Mouse (Mus musculus) embryo, embryonic 9.5 days (tissue): ENCODE data around the gene Stk24.
"Not testable (repeated sequence)": the region's sequence is repeated elsewhere in the genome, so short reads cannot be mapped to it uniquely, and the experiment has no call there.

Source experiments
- DNase-seq: peaks from one replicate; pipeline ENCODE4 v3.0.0-alpha.2; 2017; ENCODE audit errors: extremely low spot score

The Stk24 gene

DNA sequence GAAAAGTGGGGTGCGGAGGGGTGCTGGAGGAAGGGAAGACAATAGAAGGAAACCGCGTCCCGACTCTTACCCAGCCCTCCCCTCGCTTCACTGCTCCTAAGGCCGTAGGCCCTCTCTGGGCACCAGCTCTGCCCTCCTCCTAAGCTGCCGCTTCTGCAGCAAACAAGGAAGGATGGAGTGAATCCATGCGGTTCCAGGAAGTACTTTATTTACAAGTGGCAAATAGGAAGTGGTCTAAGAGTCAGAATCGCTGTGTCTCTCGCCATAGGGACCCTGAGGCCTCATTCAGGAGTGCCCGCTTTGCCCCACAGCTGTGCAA is at the start of gene Stk24:
Gene Stk24 (minus strand): TSS at position 185 of the 319 bp plus-strand sequence.
- no peak for DNase-seq

GRCm38 (mm10) chr14:121428148-121428547 is 48.3 kb upstream of the Stk24 start:
- DNase-seq: no peak

GRCm38 (mm10) chr14:121426743-121427142 is 46.9 kb upstream of the Stk24 start:
- DNase-seq: no peak

DNA sequence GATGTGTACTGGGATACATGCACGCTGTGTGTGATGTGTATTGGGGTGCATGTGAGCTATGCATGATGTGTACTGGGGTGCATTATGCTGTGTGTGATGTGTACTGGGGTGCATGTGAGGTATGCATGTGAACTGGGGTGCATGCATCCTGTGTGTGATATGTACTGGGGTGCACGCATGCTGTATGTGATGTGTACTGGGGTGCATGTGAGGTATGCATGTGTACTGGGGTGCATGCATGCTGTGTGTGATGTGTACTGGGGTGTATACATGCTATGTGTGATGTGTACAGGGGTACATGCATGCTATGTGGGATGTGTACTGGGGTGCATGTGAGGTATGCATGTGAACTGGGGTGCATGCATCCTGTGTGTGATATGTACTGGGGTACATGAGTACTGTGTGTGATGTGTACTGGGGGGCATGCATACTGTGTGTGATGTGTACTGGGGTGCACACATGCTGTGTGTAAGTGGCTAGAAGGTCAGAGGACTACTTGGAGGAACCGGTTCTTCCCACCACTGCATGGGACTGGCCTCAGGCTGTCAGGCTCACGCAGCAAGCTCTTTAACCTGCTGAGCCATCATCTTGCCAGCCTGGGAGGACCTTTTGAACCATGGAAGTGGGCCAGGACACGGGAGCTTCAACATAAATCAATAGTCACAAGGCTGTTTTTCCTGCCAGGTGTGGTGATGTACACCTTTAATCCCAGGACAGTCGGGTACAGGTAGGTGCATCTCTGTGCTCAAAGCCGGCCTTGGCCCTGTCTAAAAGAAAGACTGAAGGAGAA is 45.4 kb upstream of the Stk24 start:
- no peak for DNase-seq

DNA sequence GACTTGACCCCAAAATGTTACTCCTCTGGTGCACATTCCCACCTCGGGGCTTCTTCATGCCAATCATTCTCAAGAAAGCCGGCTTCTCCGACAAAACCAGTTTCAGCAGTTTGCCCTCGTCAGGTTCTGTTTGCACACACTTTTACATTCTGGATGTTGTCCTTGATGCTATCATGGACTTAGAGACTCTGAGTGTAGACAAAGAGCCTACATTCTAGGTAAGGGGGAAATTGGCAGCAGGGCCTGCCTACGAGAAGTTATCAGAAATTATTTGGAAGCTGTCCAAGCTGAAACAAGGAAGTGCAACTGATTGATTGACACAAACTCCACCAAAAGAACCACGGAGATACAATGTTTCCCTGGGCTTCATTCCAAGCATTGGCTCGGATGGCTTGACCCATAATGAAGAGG is 43.5 kb upstream of the Stk24 start:
- no peak for DNase-seq

- no peak for DNase-seq
Observed at GRCm38 (mm10) chr14:121422664-121423340, 43.0 kb upstream of the Stk24 start.

GRCm38 (mm10) chr14:121422000-121422399 is 42.2 kb upstream of the Stk24 start:
- DNase-seq: no peak

DNA sequence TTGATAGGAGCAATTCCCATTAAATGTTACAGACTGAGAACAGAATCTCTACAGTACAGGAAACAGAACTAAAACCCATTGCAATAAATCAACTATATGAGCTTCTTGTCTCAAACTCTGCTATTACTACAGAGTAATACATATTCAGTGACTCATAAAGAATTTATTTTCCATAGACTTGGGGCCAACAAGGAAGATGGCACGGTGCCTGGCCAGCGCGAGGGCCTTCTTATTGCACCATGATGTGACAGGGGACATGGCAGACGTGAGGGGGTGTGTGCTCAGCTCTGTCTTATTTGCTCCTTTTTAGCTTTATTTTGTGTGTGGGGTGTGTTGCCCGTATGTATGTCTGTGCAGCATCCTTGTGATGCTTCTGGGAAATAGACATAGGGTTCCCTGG is 37.8 kb upstream of the Stk24 start:
- no peak for DNase-seq

DNA sequence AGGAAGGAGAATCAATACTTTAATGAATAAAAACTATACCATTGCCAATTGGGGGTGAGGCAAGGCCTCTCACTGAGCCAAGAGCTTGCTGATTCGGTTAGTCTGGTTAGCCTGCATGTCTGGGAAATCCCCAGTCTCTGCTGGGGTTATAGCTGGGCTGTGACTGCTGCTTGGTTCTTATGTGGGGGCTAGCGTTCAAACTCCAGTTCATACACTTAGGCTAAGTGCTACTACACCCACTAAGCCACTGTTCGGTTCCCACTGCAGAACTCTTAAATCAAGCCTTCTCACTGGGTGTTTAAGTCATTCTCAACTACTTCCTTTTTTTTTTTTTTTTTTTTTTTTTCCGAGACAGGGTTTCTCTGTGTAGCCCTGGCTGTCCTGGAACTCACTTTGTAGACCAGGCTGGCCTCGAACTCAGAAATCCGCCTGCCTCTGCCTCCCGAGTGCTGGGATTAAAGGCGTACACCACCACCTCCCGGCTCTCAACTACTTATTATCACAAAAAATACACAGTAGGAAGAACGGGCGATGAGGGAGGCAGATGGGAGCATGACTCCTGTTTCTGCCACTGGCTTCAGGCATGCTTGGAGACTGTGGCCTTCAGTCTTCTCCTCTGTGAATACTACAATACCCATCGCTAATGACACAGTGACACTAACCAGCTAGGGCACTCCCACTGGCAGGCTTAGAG is 37.0 kb upstream of the Stk24 start:
- DNase-seq: no peak

GRCm38 (mm10) chr14:121414635-121415241 is 34.9 kb upstream of the Stk24 start:
- DNase-seq: no peak

DNA sequence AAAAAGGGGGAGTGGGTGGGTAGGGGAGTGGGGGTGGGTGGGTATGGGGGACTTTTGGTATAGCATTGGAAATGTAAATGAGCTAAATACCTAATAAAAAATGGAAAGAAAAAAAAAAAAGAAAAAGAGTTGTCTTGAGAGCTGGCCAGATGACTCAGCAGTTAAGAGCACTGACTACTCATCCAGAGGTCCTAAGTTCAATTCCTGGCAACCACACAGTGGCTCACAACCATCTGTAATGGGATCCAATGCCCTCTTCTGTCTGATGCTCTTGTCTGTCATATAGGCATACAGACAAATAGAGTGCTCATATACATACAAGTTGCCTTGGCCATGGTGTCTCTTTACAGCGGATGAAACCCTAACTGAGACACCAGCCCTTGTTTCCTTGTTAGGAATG is 33.9 kb upstream of the Stk24 start:
- not testable (repeated sequence) for DNase-seq

- DNase-seq: no peak
Observed at GRCm38 (mm10) chr14:121408944-121409343, 29.1 kb upstream of the Stk24 start.

DNA sequence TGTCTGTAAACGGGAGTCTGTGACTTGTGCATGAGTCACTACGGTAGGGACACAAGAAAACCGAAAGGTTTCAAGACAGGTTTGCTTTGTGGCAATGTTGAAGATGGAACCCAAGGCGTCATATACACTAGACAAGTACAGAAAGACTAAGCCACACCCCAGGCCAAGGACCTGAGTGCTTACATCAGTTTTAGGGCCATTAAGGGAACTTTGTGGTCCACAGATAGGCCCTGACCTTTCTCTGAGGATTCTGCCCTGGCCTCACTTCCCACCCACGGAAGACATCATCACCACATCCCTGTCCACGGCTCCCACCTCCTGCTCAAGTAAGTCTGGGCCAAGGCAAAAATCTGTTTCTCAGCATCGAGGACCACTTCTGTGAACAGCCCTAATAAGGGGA is 27.1 kb upstream of the Stk24 start:
- DNase-seq: no peak

DNA sequence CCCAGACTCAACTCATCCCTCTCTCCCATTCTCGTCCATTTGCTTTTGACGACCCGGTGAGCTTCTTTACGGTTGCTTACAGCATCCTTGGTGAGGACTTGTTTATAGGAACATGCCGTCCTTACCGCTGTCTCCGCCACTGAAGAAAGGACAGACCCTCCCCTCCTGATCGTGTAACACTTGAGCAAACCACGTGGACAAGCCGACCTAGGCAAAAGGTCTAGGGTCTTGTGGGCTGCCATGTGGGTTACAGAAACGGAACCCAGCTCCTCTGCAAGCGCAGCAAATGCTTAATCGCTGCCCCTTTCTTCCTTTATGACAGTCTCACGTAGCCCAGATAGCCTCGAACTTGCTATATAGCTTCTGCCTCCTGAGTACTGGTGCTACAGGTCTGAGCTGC is 25.7 kb upstream of the Stk24 start:
- no peak for DNase-seq

DNA sequence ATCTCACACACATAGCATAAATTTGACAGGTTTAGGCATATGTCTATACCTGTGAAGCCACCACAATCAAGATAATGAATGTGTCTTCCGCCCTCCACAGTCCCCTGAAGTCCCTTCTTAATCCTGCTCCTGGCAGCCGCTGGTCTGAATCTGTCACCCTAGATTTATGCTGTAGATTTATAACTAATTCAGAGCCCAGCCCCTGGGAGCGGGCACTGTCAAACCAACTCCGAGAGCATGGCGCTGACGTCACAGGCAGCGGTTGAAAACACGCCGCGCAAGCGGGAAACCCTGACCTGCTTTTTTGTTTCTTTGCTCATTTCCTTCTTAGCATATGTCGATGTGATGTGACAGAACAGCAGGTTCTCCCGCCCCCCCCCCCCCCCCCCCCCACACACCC is 25.3 kb upstream of the Stk24 start:
- no peak for DNase-seq

DNA sequence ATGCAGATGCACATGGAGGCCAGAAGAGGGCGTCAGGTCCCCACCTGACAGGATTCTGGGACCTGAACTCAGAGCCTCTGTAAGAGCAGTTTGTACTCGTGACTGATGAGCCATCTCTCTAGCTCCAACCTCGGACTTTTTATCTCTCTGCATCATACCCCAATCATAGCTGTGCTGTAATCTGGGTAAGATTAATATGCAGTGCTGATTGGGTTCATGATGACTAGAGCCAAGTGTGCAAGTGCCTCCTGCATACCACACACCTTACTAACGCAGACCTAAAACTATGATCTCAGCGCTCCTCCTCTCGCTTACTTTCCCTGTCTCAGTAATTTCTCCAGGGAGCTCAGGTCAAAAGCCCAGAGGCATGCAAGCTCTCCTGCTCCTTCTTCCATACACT is 19.9 kb upstream of the Stk24 start:
- no peak for DNase-seq

- DNase-seq: no peak
Observed at GRCm38 (mm10) chr14:121397471-121397870, 17.7 kb upstream of the Stk24 start.

GRCm38 (mm10) chr14:121395125-121395524 is 15.3 kb upstream of the Stk24 start:
- DNase-seq: no peak

DNA sequence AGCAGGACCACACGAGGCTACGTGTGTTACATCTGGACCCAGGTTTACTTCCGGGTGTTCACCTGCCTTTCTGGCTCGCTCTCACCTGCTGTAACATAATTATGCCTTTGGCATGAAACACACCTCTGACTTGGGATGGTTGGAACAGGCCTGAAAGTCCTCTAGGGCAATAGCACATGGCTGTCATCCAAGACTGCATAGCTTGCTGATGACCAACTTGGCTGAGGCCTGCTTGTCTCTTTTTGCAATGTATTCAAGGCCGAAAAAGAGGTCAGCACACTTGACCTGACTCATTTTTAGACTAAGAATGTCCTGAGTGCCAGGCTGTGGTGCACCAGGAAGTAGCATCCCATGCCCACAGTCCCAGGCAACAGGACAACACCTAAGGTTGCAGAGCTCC is 12.1 kb upstream of the Stk24 start:
- no peak for DNase-seq

DNA sequence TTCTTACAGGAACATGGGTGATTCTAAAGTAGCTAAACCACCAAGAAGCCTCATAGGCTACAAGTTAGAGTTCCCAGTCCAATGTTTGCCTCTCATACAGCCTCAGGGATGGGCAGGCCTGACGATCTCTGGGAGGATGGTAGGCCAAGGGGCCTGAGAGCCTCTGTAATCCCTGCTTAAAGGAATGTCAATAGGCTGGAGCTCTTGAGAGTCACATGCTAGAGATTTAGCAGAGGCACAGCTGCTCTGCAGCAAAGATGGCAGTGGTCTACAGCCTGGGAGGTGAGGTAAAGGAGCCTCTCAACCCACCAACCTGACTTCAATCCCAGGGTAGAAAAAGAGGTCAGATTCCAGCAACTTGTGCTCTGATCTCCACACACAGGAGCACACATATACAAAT is 7.9 kb upstream of the Stk24 start:
- no peak for DNase-seq

DNA sequence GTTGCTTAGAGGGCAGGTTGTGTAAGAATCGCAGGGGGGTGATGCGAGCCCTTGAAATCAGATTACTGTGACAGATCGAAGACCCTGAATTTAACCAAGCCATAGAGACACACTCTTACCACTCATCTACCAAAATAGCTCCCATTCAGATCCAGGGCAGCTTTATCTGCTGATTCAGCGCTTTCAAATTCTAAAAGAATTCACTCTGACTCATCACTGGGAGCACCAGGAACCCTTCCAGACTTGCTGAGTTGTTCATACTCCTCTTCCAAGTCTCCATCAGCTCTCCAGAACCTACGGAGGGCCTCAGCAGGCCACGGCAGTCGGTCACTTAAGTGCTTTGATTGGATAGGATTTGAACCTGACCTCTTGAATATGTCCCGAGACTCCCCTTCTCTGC is 5.6 kb upstream of the Stk24 start:
- DNase-seq: no peak

DNA sequence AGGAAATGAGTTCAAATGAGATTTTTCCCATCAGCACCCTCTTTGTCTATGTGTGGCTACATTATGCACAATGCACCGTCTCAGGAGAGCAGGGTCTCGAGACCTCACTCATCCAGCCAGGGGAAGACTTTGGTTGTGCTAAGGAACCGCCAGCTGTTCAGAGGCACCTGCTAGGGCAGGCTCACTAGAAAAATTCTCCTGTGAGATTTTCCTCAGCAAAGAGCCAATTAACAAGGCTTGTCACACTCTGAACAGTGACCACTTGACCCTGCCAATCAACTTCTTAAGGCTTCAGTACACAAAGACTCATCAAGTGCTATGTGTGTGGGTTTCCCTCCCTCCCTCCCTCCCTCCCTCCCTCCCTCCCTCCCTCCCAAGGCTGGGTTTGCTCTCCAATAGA is 4.0 kb upstream of the Stk24 start:
- DNase-seq: no peak
